Mouse (Mus musculus): ENCODE results near the gene Cmas. TPM values are rescaled to one million over a fixed set of nuclear protein-coding genes. Genes with fewer than 3 reads are reported as not detected.

Cmas gene
- polyA plus RNA-seq, 1 experiment from 2014 or later = 71.1 TPM

DNA sequence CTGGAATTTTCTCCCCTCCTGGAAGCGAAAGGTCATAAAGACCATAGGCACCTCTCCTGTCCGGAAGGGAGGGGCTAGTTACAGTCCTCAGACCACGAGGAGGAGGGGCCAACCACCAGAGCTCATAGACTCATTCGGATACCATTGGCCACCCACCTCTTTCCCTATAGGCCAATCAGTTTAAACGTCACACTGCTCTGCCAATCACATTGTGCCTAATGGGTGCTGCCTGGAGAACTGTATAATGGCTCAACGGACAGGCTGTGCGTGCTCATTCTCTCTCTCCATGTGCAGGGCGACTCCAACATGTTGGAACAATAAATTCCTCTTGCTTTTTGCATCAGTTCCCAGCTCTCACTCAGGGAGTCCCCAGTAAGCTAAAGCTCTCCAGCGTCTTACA, 5.1 kb upstream of the Cmas start:
- Histone ChIP-seq H3K36me3 (ENCODE audit: insufficient read depth) (no peaks in the 10 kb centered on the region), H3K4me2 (no peak overlapping the region), H3K4me3 (ENCODE audit: low read depth, low read length) (no peak overlapping the region), H3K27me3 (ENCODE audit: insufficient read depth, low read length) (0 out of 2 replicates have a peak, but pooled peaks cover 4% of the 10 kb centered on the region), H3K27ac (ENCODE audit: low read depth) (no peak overlapping the region), H3K9me3 (ENCODE audit: low read depth, low read length) (no peaks in the 10 kb centered on the region), H3K9ac (no peak overlapping the region), H3K4me1 (ENCODE audit: insufficient read depth) (peaks cover 12% of the 10 kb centered on the region)
- WGBS = 53% methylated on average over 9 of the region's 9 CpGs
- ATAC-seq (ENCODE audit: insufficient read depth) (no peak), DNase-seq (no peak)
- TF ChIP-seq CTCF (IDR thresholded peaks at IDR 0.05; ENCODE audit: low read depth) = no peak

DNA sequence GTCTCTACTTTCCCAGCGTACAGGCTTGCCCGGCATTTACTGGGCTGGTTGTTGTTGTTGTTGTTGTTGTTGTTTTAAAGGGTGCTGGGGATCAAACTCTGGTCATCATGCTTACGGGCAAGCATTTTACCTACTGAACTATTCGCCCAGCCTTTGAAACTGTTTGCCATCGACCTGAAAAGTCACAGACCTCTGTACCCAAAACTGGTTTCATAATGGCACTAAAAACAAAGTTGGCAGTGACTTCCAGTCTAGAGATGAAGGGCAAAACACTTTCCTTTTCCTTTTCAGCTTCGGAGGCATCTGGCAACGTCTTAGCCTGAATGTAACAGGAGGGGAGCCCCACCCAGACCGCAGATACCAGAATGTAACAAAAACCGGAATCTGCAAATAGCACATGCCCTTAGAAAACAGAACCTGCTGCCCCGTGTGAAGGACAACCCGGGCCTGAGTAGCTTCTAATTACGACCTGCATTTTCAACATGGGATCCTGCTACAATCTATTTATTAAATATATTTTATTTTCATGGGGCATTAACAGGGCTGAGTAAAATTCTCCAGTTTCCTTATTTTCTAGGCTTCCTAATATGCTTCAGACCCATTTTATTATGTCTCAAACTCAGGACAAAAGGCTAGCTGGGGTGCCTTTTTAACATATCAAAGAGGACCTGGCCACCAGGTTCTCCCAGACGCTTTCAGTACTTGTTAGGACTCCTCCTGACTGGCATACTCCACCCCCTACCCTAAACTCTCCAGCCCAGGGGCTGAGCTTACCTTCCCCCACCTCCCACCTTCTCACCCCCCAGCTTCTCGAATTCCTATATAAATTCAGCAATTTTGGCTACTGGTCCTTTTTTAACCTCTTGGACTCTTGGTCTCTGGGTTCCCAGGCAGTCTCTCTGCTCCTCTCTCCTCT, 3.9 kb upstream of the Cmas start:
- Histone ChIP-seq H3K9me3 (ENCODE audit: low read depth, low read length) (no peaks in the 10 kb centered on the region), H3K9ac (no peak overlapping the region), H3K4me1 (ENCODE audit: insufficient read depth) (peaks cover 6% of the 10 kb centered on the region), H3K4me2 (no peak overlapping the region), H3K27ac (ENCODE audit: low read depth) (no peak overlapping the region), H3K27me3 (ENCODE audit: insufficient read depth, low read length) (0 out of 2 replicates have a peak, but pooled peaks cover 4% of the 10 kb centered on the region), H3K36me3 (ENCODE audit: insufficient read depth) (no peaks in the 10 kb centered on the region), H3K4me3 (ENCODE audit: low read depth, low read length) (no peak overlapping the region)
- 38% methylated on average over 14 of the region's 14 CpGs for WGBS
- TF ChIP-seq CTCF (IDR thresholded peaks at IDR 0.05; ENCODE audit: low read depth) = no peak
- ATAC-seq (ENCODE audit: insufficient read depth) (no peak), DNase-seq (no peak)

DNA sequence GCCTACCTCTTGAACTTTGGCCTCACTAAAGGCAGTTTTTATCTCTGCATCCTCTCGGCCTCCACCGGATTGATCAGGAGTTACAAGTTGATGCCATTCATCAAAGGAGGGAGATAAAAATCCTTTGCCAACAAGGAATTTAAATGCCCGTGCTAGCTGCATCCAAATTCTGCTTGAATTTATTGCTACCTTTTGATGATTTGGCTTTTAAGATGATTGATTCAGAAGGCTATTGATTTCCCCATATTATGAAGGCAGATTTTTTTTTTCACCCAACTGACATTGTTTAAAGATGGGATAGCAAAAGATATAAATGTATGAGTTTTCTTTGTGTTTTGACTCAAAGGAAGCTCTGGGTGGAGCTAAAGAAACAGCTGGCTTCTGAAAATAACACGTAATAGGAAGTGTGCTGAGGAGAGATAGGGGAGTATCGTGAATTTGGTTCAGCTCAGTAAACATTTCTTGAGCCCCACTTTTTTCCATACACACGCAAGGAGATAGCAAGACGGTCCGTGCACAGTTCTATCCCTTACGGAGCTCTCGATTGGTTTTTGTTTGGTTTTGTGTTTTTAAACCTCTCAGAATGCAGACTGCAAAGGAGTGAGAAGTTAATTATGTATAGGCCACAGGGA, 964 bp downstream of the Cmas start:
- Histone ChIP-seq H3K4me3 (ENCODE audit: low read depth, low read length) (peak overlapping the region; percentile 87), H3K4me1 (ENCODE audit: insufficient read depth) (peaks cover 4% of the 10 kb centered on the region; the same call in 1 of the 2 replicates), H3K4me2 (peak overlapping the region; percentile 70), H3K9ac (peak overlapping the region; percentile 88), H3K9me3 (ENCODE audit: low read depth, low read length) (no peaks in the 10 kb centered on the region), H3K27ac (ENCODE audit: low read depth) (peak overlapping the region; percentile 74; the same call in 1 of the 2 replicates), H3K27me3 (ENCODE audit: insufficient read depth, low read length) (0 out of 2 replicates have a peak, but pooled peaks cover 4% of the 10 kb centered on the region), H3K36me3 (ENCODE audit: insufficient read depth) (peaks cover 27% of the 10 kb centered on the region)
- no peak for TF ChIP-seq CTCF (IDR thresholded peaks at IDR 0.05; ENCODE audit: low read depth)
- WGBS = 12% methylated on average over 10 of the region's 10 CpGs
- DNase-seq = peak; percentile 82
- no peak for ATAC-seq (ENCODE audit: insufficient read depth)

DNA sequence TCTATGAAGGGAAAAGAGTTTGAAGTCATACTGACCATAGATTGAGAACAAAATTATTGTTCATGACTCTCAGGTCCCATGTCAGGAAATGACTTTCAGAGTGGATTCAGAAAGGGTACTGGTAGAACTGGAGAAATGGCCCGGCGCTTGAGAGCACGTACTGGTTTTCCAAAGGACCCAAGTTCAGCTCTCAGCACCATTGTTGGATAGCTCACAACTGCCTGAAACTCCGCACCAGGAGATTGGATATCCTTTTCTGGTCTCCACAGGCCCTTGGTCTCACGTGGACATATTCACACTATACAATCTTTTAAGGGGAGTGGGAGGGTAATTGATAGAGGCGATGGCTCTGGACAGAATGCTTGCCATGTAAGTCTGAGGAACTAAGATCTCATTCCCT, 1.5 kb downstream of the Cmas start:
- H3K4me2 ChIP-seq = peak overlapping the region; percentile 70
- H3K9ac ChIP-seq = peak overlapping the region; percentile 88; the same call in 1 of the 2 replicates
- peaks cover 4% of the 10 kb centered on the region; the same call in 1 of the 2 replicates for H3K4me1 ChIP-seq (ENCODE audit: insufficient read depth)
- 0 out of 2 replicates have a peak, but pooled peaks cover 4% of the 10 kb centered on the region for H3K27me3 ChIP-seq (ENCODE audit: insufficient read depth, low read length)
- 82% methylated on average over 6 of the region's 6 CpGs for WGBS
- DNase-seq (no peak), ATAC-seq (ENCODE audit: insufficient read depth) (no peak)
- peak overlapping the region; percentile 87 for H3K4me3 ChIP-seq (ENCODE audit: low read depth, low read length)
- no peaks in the 10 kb centered on the region for H3K9me3 ChIP-seq (ENCODE audit: low read depth, low read length)
- peak overlapping the region; percentile 14; the same call in 1 of the 2 replicates for H3K27ac ChIP-seq (ENCODE audit: low read depth)
- no peak for TF ChIP-seq CTCF (IDR thresholded peaks at IDR 0.05; ENCODE audit: low read depth)
- peaks cover 27% of the 10 kb centered on the region for H3K36me3 ChIP-seq (ENCODE audit: insufficient read depth)

DNA sequence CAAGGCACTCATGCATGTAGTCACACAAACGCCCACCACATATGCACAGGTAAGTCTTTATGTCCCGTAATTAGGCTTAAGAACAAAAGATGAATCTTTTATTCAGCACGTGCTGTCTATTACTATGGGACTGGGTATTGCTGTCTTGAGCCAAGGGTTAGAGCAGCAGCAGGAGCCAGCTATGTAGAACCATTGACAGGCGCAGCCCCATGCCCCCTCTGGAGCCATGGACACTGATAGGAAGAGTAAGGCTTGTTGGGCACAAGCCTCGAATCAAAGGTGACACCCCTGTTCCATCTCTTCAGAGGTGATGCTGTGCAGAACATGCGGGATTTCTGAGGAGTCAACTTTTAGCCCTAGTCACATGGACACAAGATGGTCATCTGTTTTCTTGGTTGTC, 2.1 kb downstream of the Cmas start:
- Histone ChIP-seq H3K9ac (no peak overlapping the region; the same call in 1 of the 2 replicates), H3K27ac (ENCODE audit: low read depth) (no peak overlapping the region), H3K9me3 (ENCODE audit: low read depth, low read length) (no peaks in the 10 kb centered on the region), H3K27me3 (ENCODE audit: insufficient read depth, low read length) (0 out of 2 replicates have a peak, but pooled peaks cover 4% of the 10 kb centered on the region), H3K36me3 (ENCODE audit: insufficient read depth) (peaks cover 27% of the 10 kb centered on the region), H3K4me2 (peak overlapping the region; percentile 70), H3K4me1 (ENCODE audit: insufficient read depth) (peaks cover 4% of the 10 kb centered on the region; the same call in 1 of the 2 replicates), H3K4me3 (ENCODE audit: low read depth, low read length) (no peak overlapping the region; the same call in 1 of the 2 replicates)
- 91% methylated on average over 6 of the region's 6 CpGs for WGBS
- DNase-seq (no peak), ATAC-seq (ENCODE audit: insufficient read depth) (no peak)
- TF ChIP-seq CTCF (IDR thresholded peaks at IDR 0.05; ENCODE audit: low read depth) = no peak

DNA sequence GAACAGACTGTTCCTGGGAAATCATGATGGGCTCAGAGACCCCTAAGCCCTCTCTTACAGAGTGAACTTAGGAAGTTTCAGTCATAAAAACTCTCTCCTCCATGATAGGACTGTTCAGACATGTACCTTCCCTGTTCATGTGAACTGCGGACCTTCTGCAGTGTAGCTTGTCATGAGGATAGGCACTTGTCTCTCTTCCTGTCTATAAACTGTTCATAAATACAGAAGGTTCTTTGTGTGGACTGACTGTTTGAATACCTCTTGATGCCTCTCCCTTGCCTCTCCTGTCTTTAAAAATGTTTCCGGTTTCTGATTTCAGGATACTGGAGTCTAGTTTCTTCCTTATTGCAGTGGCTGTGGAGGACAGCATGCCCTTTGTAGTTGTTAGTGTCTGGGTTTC, 3.1 kb downstream of the Cmas start:
- Histone ChIP-seq H3K36me3 (ENCODE audit: insufficient read depth) (peaks cover 34% of the 10 kb centered on the region), H3K4me2 (no peak overlapping the region), H3K4me1 (ENCODE audit: insufficient read depth) (peaks cover 4% of the 10 kb centered on the region; the same call in 1 of the 2 replicates), H3K9ac (no peak overlapping the region), H3K27me3 (ENCODE audit: insufficient read depth, low read length) (0 out of 2 replicates have a peak, but pooled peaks cover 1% of the 10 kb centered on the region), H3K4me3 (ENCODE audit: low read depth, low read length) (no peak overlapping the region), H3K27ac (ENCODE audit: low read depth) (no peak overlapping the region), H3K9me3 (ENCODE audit: low read depth, low read length) (no peaks in the 10 kb centered on the region)
- ATAC-seq (ENCODE audit: insufficient read depth) (no peak), DNase-seq (no peak)
- TF ChIP-seq CTCF (IDR thresholded peaks at IDR 0.05; ENCODE audit: low read depth) = no peak
- 74% methylated on average over 2 of the region's 2 CpGs for WGBS

DNA sequence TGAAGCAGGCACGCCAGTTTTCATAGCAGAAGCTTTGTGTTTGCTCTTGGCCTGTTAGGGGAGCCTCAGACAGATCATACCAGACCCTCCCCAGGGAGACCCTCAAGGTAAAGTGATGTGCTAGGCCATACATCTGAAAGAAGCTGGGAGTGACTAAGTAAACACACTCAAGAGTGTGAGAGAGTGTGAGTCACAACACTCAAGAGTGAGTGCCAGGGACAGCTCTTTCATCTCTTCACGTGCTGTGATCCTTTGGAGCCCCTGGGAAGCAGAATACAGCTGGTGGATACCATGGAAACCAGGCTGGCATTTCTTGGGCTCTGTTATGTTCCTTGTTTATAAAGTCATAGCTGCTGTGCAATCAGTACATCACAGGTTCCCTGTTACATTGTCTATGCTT, 8.4 kb downstream of the Cmas start:
- no peaks in the 10 kb centered on the region for H3K27me3 ChIP-seq (ENCODE audit: insufficient read depth, low read length)
- ATAC-seq (ENCODE audit: insufficient read depth) (peak; percentile 79), DNase-seq (peak; percentile 33)
- no peak overlapping the region for H3K27ac ChIP-seq (ENCODE audit: low read depth)
- H3K9ac ChIP-seq = no peak overlapping the region
- no peak for TF ChIP-seq CTCF (IDR thresholded peaks at IDR 0.05; ENCODE audit: low read depth)
- H3K4me1 ChIP-seq (ENCODE audit: insufficient read depth) = no peaks in the 10 kb centered on the region
- 46% methylated on average over 2 of the region's 2 CpGs for WGBS
- H3K4me2 ChIP-seq = no peak overlapping the region
- no peaks in the 10 kb centered on the region for H3K9me3 ChIP-seq (ENCODE audit: low read depth, low read length)
- no peak overlapping the region for H3K4me3 ChIP-seq (ENCODE audit: low read depth, low read length)
- H3K36me3 ChIP-seq (ENCODE audit: insufficient read depth) = peaks cover 76% of the 10 kb centered on the region

Measured in lung, embryonic 14.5 days (tissue).